Mouse (Mus musculus) fat pad, adult 2 months (tissue): Measurements from ENCODE around the gene Olfr1160.
"Not testable (repeated sequence)": the region's sequence is repeated elsewhere in the genome, so short reads cannot be mapped to it uniquely, and the experiment has no call there.

Source experiments
- DNase-seq: peaks from one replicate; pipeline ENCODE4 v3.0.0-alpha.2; 2011; ENCODE audit warnings: low read depth, low spot score; ENCODE audit errors: extremely low read depth

Olfr1160 gene

GRCm38 (mm10) chr2:88007515-88008318, at the start of gene Olfr1160:
Gene Olfr1160, minus strand, starts transcription at chr2:88008268.
- DNase-seq: no peak

GRCm38 (mm10) chr2:88051029-88051428, 43.0 kb upstream of the Olfr1160 start, which contains the start of gene Olfr1162:
Gene Olfr1162, minus strand, starts transcription at chr2:88051129.
- DNase-seq: no peak

- DNase-seq: no peak
These were observed 29.5 kb upstream of the Olfr1160 start, which contains the start of gene Olfr73 for GRCm38 (mm10) chr2:88037599-88037998. Gene Olfr73, minus strand, starts transcription at chr2:88037699.

- not testable (repeated sequence) for DNase-seq
These were observed 14.4 kb upstream of the Olfr1160 start, which contains the start of gene Olfr1161 for GRCm38 (mm10) chr2:88022474-88022873. Gene Olfr1161, plus strand, starts transcription at chr2:88022774.

- DNase-seq: no peak
These were observed 18.3 kb downstream of the Olfr1160 start, which contains the start of gene Olfr1158 for GRCm38 (mm10) chr2:87989813-87990212. Gene Olfr1158, plus strand, starts transcription at chr2:87990113.

GRCm38 (mm10) chr2:87974563-87974962, 33.5 kb downstream of the Olfr1160 start, which contains the start of gene Olfr74:
Gene Olfr74, minus strand, starts transcription at chr2:87974663.
- DNase-seq: no peak

GRCm38 (mm10) chr2:87968199-87968598, 39.9 kb downstream of the Olfr1160 start, which contains the start of gene Olfr1157:
Gene Olfr1157, minus strand, starts transcription at chr2:87968299.
- no peak for DNase-seq

GRCm38 (mm10) chr2:87953000-87953399, 55.1 kb downstream of the Olfr1160 start, which contains the start of gene Olfr1156:
Gene Olfr1156, minus strand, starts transcription at chr2:87953100.
- no peak for DNase-seq
